Mouse (Mus musculus) CD8-positive naive resting alpha-beta T cell, adult 57 days (primary cell): ENCODE measurements around the gene Acp7. TPM values are rescaled to one million over a fixed set of nuclear protein-coding genes. Genes with fewer than 3 reads are reported as not detected.

Source experiments
- total RNA-seq: library from RNA; stranded (reverse); gene quantifications from one replicate; pipeline ENCODE4 v1.2.4, GENCODE M21; 2023

The Acp7 gene
- total RNA-seq: not detected

DNA sequence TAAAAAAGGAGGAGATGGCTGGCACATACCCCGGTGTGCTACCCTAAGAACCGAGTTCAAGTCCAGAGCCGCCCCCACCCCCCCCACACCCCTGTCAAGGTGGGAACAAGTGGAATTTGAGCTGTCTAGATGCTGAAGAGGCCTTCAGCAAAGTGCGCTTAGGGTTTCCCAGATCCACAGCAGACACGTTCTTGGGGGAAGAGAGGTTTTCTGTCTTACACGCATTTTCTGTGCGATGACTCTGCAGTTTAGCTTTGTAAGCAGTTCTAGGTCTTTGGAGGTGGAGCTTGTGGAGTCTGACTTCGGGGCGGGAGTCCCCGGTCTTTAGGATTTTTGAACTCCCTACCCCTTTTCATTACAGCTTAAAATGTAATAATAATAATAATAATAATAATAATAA, at the start of gene Acp7:
Acp7 (minus strand) TSS at position 260 of the 400 bp plus-strand sequence.

DNA sequence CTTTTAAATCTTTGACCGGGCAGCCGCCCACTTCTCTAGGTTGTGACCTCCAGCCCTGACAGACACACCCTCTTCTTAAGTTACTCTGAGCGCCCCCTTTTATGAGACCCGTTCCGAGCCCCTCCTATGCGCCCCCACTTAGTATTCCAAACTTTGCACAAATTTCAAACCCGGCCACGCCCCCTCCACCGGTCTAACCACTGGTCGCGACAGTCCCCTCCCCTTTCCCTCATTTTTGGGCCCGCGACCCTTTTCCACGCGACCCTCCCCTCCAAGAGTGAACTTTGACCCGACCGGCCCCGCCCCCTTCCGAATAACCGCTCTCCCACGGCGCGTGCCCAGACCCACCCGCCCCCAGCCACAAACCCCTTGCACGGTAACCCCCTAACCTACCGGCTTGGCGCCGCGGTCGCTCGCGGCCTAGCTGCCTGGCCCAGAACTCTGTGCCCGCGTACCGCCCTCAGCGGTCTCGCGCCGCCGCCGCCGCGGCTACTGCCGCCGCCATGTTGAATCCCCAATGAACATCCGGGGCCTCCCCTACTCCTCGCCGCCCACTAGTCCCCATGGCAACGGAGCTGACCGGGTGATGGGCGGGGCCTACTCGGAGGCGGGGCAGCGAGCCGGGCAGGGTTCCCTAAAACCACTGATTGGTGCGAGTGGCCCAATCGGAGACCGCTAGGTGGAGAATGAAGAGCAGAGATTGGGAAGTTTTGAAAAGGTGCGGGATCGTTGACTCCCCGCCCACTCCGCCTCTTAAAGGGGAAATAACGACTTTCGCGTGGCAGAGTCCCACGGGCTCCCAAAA, 33.3 kb downstream of the Acp7 start, which contains the start of the genes Samd4b and Pak4:
Samd4b (minus strand) TSS at position 503 of the 805 bp plus-strand sequence.
Pak4 (minus strand) TSS at position 544 of the 805 bp plus-strand sequence.

Other genes starting within 250 kb of the Acp7 start
- 15.7 TPM for gene Med29, start 238.6 kb downstream of the Acp7 start, total RNA-seq
- gene Paf1, start 238.4 kb downstream of the Acp7 start, total RNA-seq: 141 TPM
- gene Gmfg, start 193.9 kb downstream of the Acp7 start, total RNA-seq: 234 TPM
- 2.2 TPM for gene Lrfn1, start 179.4 kb downstream of the Acp7 start, total RNA-seq
- gene Ifnl2, start 120.9 kb downstream of the Acp7 start, total RNA-seq: not detected
- gene Ifnl3, start 108.5 kb downstream of the Acp7 start, total RNA-seq: not detected
- gene Sycn, start 90.4 kb downstream of the Acp7 start, total RNA-seq: 1.0 TPM
- gene Nccrp1, start 84.1 kb downstream of the Acp7 start, total RNA-seq: 0.55 TPM
- 36.4 TPM for gene Samd4b, start 33.2 kb downstream of the Acp7 start, total RNA-seq
- 10.5 TPM for gene Pak4, start 33.1 kb downstream of the Acp7 start, total RNA-seq
- gene Fbxo27, start 61.5 kb upstream of the Acp7 start, total RNA-seq: 1.6 TPM
- 15.6 TPM for gene Fbxo17, start 85.5 kb upstream of the Acp7 start, total RNA-seq
- 27.1 TPM for gene Mrps12, start 110.5 kb upstream of the Acp7 start, total RNA-seq
- gene Sars2, start 110.7 kb upstream of the Acp7 start, total RNA-seq: 18.2 TPM
- gene Ccer2, start 124.8 kb upstream of the Acp7 start, total RNA-seq: not detected
- 51.1 TPM for gene Sirt2, start 135.4 kb upstream of the Acp7 start, total RNA-seq
- gene Nfkbib, start 136.2 kb upstream of the Acp7 start, total RNA-seq: 48.3 TPM
- gene Rinl, start 157.6 kb upstream of the Acp7 start, total RNA-seq: 126 TPM
- gene Hnrnpl, start 177.2 kb upstream of the Acp7 start, total RNA-seq: 641 TPM
- 50.1 TPM for gene Ech1, start 193.9 kb upstream of the Acp7 start, total RNA-seq
- 9.6 TPM for gene Lgals4, start 202.5 kb upstream of the Acp7 start, total RNA-seq
- gene Lgals7, start 232.5 kb upstream of the Acp7 start, total RNA-seq: not detected